Mouse (Mus musculus) embryo, embryonic 10.5 days (tissue): Measurements from ENCODE around the gene Cnih3.

Experiments
- DNase-seq: peaks from one replicate; pipeline ENCODE4 v3.0.0-alpha.2; 2015; ENCODE audit warnings: low spot score

Cnih3 gene

GRCm38 (mm10) chr1:181352367-181353199 is at the start of gene Cnih3:
TSS of gene Cnih3 (plus strand) at chr1:181352628.
- peak; percentile 78 for DNase-seq

DNA sequence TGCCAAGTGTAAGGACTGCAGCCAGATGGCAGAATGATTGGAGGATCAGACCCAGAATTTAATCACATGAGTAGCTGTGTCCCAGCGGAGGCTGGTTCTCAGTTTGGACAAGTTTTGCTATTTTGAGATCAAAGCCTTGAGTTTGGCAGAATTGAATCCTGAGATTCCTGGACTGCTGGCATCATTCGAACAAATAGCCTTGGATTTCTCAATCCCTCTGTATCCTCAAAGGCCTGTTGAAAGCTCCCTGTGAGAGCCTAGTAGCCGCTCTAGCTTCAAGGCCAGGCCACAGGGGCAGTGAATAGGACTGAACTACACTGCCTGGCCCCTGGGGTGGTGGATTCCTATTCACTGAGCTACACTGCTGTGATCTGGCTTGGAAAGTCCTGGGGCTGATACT is 44.4 kb upstream of the Cnih3 start:
- DNase-seq, result no peak

GRCm38 (mm10) chr1:181310712-181311111 is 41.7 kb upstream of the Cnih3 start:
- DNase-seq, result no peak

GRCm38 (mm10) chr1:181312115-181313045 is 40.0 kb upstream of the Cnih3 start:
- DNase-seq, result no peak

DNA sequence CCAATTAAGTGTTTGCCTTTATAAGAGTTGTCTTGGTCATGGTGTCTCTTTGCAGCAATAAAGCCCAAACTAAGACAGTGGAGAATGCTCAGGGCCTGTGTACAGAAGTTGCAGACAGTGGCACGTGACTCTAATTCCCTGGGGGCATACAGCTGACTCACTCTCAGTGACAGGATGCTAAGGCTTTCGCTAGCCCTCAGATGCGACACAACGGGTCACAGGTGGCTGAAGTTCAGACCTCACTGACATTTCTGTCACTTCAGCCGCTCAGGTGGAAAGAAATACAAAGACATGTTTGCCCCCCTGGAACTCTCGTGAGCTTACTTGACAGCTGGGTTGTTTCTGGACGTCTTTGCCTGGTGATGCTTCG is 39.4 kb upstream of the Cnih3 start:
- no peak for DNase-seq

DNA sequence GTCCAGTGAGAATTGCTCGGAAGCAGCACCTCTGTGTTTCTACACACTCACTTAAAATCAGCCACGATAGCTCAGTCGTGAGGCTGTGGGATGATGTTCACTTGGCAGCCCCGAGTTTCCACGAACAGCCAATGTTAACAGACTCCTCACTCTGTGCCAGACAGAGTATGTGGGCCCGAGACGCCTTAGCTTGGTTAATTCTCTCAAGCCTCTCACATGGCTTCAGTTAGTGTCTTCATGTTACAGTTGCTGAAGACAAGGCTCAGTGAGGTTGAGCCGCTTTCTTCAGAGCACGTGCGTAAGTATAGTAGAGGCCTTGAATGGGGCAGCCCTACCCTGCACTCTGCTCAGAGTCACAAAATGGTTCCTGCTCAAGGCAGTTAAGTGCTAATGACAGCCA is 38.1 kb upstream of the Cnih3 start:
- DNase-seq, result no peak

DNA sequence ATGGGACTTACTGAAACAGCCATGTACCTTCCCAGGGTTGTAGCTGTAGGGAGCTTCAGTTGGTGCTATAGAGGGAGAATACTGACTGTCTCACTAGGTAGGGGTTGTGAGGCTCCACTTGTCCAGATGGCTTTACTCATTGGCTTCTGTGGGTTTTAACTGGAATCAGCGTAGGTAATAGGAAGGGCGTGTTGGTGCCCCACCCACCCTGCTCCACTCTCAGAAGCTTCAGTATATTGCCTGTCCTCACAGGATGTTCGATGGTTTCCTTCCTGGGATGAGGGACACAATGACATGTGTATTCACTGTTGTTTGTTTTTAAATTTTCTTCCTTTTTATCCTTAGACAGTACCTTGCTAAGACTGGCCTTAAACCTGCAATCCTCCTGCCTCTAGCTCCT is 37.1 kb upstream of the Cnih3 start:
- DNase-seq, result no peak

DNA sequence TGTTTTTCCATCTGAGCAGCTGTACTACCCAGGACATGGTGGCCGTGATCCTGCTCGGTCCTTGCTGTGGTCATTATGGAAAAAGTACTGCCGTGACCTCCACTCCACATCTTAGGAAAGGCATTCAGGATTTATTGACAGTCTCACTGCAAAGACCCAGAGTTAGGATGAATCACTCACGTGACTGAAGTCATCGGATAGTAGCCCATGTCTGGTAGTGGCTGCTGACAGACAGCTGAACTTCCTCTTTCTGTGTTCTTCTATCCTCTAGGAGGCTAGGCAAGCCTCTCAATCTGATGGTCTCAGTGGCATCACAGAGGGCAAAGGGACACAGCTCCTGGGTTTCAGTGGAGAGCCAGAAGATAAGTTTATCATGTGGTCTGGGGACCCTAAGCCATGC is 35.9 kb upstream of the Cnih3 start:
- DNase-seq, result no peak

- no peak for DNase-seq
These were observed 33.0 kb upstream of the Cnih3 start for GRCm38 (mm10) chr1:181319466-181319865.

GRCm38 (mm10) chr1:181321149-181321548 is 31.3 kb upstream of the Cnih3 start:
- DNase-seq, result no peak

- DNase-seq, result no peak
These were observed 29.3 kb upstream of the Cnih3 start for GRCm38 (mm10) chr1:181323134-181323533.

- DNase-seq, result no peak
These were observed 25.3 kb upstream of the Cnih3 start for GRCm38 (mm10) chr1:181327137-181327536.

- no peak for DNase-seq
These were observed 24.6 kb upstream of the Cnih3 start for GRCm38 (mm10) chr1:181327636-181328420.

DNA sequence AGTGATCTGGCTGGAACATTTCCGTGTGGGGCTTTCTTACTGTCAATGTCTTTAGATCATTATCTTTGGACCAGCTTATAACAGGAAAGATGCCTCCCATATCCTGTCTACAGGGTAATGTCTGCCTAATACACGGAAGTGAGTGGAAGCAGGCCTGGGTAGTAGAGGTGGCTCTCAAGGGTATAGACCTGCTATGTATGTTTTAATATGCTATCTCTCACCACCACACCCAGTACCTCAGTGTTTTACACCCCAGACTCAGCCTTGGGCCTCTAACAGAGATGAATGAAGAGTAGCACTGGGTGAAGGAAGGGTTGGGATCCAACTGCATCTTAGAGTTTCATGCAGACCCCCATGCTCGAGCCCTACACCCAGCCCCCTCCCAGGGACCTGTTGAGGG is 23.3 kb upstream of the Cnih3 start:
- DNase-seq, result no peak

DNA sequence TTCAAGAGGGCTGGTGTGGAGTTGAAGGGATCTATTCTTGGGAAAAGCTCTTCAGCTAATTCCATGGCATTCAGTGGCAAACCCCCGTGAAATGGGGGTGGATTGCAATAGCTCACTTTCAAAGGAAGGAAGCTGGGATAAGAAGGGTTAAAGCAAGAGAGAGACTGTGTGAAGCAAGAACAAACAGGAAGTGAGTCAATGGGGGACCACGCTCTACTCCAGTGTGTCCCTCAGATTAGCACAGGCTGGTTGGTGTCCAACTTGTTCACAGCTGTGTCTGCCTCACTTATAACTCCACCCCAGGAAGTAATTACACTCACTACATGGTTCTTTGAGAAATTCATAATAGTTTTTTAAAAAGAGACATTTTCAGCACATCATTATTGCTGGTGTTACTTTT is 19.8 kb upstream of the Cnih3 start:
- DNase-seq, result no peak

- no peak for DNase-seq
These were observed 18.0 kb upstream of the Cnih3 start for GRCm38 (mm10) chr1:181334329-181335018.

DNA sequence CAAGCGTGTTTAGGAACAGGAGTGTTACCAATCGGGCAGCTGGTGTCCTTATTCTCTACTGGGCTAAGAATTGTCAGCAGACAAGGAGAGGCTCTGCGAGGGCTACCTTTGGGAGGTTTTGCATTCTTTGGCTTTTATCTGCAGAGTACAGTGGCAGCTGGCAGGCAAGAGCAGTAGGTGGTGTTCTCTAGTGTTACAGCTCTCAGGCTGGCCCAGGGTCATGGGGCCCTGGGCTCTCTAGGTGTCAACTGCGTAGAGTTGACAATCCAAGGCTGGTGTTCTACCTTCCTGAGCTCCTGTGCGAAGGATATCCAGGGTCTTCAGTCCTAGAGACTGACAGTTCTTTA is 17.4 kb upstream of the Cnih3 start:
- no peak for DNase-seq

GRCm38 (mm10) chr1:181335388-181335787 is 17.0 kb upstream of the Cnih3 start:
- no peak for DNase-seq

GRCm38 (mm10) chr1:181336857-181337256 is 15.6 kb upstream of the Cnih3 start:
- DNase-seq, result no peak

GRCm38 (mm10) chr1:181339106-181339505 is 13.3 kb upstream of the Cnih3 start:
- no peak for DNase-seq

- peak; percentile 23 for DNase-seq
These were observed 6.9 kb upstream of the Cnih3 start for GRCm38 (mm10) chr1:181345547-181345946.

GRCm38 (mm10) chr1:181352043-181352366 is 423 bp upstream of the Cnih3 start:
- DNase-seq, result no peak
